Mouse (Mus musculus) naive thymus-derived CD4-positive, alpha-beta T cell, adult 2 months (primary cell): Measurements from ENCODE around the gene Ak1.

ENCODE experiments used
- DNase-seq: peaks from one replicate; pipeline ENCODE4 v3.0.0-alpha.2; 2011; ENCODE audit warnings: low read depth

Ak1 gene

DNA sequence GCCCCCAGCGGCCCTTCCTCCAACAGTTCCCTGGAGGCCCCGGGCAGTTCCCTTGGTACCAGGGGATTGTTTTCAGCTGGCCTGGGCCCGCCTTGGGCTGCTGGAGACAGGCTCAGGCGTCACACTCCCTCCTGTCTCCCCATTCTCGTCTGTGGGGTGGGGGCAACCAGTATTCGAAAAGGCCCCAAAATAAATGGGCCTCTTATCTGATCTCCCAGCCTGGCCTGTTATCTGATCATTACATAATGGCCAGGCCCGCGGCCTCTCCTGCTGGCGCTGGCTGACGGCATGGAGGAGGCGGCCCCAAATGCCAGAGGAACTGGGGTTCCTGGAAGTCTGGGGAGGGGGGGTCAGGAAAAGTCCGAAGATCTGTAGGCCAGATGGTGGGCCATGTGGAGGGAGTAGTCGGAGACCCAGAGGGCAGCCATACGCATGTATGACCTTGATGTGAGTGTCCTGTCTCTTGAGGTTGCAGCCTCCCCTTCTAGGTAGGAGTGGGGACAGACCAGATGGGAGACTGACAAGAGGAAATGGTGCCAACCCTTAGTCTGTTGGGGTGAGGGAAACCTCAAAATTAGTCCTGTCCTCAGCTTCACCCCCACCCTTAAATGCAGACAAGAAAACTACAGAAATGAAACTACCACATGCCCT, 33.3 kb downstream of the Ak1 start:
- no peak for DNase-seq

DNA sequence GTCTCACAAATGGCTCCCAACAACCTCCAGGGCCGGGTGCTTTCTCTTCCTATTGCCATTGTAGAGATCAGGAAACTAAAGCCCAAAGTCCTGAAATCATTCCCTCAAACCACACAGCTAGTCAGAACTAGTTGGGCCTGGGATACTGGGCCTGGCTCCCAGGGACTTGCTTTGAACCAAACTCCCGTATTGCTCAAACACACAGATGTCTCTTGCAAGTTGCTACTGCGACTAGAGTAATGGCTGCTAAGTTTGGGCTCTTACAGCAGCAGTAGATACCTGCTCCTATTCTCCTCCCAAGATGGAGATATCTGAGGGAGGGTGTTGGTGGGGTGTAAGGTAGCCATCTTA, 33.8 kb downstream of the Ak1 start:
- DNase-seq, result no peak

DNA sequence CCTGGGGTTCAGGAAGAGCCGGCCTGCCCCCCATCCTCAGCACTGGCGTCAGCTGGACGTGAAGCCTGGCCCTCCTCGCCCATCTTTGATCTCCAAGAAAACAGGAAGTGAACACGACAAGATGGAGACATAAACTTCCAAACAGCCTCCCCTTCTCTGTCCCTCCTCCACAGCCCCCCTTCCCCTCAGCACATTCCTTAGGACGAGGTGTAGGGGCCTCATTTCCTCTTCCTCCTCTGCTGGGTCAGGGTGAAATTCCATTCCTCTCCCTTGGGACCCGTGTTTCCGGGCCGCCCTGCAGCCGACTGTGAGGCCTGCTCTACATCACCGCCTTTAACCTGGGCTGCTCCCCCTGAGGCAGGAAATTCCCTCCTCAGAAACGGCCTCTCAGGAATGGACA, 34.3 kb downstream of the Ak1 start:
- no peak for DNase-seq

DNA sequence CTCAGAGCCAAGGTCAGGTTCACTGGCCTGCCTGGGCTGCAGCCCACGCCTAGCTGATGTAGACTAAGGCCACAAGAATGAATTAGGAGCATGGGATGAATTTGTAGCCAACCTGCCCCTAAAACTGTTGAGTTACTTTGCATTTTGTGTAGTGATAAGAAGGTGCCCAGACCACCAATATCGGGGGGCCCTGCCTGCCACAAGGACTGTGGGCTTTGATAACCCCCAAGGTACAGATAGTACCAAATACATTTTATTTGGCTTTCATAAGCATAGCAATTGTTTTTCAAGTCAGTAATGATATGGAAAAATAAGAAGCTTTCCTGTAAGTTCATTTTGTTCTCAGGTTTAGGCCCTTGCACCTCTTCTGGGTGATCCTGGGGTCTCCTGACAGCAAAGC, 37.3 kb downstream of the Ak1 start:
- no peak for DNase-seq

DNA sequence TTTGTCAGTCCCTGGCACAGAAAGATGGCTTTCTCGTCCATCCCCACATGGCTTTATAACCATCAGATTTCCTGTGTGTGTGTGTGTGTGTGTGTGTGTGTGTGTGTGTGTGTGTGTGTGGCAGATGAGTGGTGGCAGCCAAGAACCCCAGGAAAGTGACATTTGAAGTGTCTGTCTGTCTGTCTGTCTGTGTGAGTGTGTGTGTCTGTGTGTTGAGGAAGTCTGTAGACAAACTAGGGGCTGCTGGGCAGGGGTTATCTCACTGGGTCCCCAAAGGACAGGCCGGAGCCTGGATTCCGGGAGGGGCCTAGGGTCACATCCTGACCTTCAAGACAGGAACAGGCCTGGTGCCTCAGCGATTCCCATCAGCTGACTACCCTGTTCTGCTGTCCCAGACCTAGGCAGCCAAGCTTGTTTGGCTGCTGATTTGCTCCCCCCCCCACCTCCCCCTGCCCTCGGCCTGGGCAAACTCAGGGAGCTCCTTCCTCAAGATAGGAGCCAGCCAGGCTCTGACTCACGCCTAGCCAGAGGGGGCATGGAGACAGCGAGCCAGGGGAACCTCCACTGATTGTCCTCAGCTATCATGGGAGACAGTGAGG, 40.0 kb downstream of the Ak1 start:
- peak; percentile 24 for DNase-seq

DNA sequence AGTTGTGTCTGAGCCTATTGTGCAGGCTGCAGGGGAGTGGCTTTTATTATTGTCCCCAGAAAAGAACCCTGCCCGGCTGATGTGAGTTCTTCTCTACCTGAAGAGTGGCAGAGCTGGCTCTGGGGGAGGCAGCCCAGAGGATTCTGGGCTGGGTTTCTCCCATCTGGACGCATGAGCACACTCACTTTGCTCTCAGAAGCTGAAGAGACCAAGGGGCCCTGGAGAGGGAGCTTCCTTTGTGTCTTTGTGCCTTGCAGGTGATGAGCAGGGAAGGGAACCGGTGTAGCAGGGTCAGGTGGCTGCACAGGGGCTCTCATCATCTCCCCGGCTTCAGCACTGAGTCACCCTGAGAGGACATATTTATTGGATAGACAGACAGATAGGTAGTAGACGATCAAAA, 40.7 kb downstream of the Ak1 start:
- no peak for DNase-seq

DNA sequence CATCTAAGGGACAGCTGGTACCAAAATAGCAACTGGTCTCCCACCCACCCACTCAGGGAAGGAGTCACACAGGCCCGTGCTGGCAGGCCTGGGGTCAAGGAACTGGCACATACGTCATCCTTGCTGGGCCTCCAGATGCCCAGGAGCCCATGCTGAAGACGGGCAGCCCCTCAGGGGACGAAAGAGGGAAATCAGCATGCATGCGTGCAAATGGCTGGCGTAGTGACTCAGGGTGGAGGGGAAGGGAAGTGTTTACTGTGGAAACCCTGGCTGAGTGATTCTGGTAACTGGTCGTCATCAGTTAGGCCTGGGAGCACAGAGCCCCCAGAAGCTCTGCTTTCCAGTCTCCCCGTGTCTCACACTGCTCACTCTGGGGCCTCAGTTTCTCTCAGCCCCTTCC, 43.8 kb downstream of the Ak1 start:
- no peak for DNase-seq

DNA sequence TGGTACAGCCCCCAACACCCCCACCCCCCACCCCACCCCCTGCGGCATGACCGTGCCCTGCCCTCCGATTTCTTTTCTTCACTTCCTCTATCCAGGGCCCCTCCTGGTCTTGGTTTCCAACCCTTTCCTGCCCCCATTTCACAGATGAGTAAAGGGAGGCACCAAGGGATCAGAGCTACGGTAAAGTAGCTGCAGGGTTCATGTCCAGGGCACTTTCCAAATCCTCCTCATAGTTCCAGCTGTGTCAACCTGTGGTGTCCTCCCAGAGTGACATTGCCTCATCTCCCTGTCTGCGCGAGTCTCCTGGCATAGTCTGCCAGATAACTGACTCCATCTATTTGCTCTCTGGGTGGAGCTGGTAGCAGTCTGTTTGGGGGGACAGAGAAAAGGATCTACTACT, 44.3 kb downstream of the Ak1 start:
- DNase-seq, result no peak

DNA sequence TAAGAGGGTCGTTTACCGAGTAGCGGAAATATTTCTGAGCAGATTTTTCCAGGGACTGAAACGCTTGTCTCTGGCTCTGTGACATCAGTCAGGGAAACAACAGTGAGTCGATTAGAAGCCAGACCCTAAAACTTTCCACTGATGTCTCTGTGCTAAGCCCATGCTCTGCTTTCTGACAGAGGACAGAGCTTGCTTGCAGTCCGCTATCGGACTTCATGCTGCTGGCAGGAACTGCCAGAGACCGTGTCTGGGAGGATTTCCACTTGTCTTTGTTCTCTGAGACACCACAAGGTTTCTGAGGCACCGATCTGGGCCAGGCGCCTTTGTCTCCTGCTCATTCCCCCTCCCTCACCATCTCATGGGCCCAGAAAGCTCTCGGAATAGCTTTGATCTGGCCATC, 46.2 kb downstream of the Ak1 start:
- DNase-seq, result no peak

DNA sequence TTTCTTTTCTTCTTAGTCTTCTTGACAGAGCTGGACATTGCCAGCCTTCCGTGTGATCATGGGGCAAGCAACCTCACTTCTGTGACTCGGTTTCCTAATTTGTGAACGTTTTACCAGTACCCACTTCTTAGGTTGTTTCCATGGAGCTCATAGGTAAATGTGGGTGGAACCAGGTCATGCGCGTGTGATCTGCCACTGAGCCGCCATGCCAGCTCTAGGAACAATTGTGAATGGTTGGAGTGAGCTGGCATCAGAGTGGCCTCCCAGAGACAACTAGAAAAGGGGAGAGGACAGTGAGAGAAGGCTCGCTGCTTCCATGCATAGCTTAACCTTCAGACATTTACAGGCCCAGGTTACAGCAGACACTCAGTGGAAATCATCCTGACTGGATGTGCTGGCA, 46.6 kb downstream of the Ak1 start:
- DNase-seq, result no peak

DNA sequence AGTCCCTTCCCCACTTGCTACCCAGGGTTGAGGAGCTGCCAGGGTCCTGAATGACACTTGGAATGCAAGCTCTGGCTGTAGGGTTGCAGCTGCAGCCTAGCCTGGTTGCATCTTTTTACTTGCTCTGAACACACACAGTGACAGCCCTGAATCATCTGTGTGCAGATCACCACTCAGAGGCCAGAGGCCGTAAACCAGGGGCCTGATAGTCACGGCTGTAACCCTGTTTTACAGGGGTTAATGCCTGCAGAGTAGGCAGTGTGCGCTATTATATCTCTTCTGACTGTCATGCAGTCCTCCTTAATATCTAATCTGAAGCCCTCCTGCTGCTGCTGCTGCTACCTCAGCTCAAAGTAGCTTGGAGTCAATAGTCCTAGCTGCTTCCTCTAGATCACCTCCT, 48.3 kb downstream of the Ak1 start:
- DNase-seq, result no peak

DNA sequence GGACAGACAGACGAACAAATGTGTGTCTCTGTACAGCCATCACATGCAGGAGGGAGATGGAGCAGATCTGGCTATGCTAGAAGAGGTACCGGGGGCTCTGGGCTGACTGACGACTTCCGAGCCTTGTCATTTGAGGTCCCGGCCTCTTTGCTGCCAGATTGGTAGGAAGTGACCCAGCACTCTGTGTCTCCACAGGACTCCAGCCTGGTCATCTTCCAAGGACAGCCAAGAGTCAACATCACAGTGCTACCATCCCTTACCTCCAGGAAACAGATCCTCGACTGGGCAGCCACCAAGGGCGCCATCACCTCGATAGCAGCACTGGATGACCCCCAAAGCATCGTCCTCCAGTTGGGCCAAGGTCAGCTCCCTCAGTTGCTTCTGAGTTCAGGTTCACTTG, 49.6 kb downstream of the Ak1 start:
- DNase-seq, result no peak

DNA sequence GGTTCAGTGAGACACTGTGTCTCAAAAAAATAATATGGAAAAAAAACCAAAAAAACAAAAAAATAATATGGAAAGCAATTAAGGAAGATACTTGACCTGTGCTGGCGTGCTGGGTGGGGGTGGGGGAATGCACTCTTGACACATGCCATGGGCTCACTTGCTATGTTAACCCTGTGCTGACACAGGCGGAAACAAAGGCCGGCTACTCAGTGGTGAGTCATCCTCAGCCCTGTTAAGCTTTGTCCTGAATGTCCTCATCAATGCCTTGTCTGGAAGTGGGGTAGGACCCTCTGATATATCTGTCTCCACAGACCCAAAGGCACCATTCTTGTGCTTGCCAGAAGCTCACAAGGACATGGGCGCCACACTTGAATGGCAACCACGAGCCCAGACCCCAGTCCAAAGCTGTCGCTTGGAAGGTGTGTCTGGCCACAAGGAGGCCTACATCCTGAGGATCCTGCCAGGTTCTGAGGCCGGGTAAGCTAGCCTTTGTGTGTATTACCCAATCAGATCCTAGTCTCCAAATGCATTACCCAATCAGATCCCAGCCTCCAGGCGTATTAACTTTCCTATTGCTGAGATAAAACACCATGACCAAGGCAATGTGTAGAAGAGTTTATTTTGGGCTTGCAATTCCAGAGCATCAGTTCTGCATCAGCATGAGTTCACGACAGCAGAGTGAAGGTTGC, 50.5 kb downstream of the Ak1 start:
- DNase-seq, result no peak

DNA sequence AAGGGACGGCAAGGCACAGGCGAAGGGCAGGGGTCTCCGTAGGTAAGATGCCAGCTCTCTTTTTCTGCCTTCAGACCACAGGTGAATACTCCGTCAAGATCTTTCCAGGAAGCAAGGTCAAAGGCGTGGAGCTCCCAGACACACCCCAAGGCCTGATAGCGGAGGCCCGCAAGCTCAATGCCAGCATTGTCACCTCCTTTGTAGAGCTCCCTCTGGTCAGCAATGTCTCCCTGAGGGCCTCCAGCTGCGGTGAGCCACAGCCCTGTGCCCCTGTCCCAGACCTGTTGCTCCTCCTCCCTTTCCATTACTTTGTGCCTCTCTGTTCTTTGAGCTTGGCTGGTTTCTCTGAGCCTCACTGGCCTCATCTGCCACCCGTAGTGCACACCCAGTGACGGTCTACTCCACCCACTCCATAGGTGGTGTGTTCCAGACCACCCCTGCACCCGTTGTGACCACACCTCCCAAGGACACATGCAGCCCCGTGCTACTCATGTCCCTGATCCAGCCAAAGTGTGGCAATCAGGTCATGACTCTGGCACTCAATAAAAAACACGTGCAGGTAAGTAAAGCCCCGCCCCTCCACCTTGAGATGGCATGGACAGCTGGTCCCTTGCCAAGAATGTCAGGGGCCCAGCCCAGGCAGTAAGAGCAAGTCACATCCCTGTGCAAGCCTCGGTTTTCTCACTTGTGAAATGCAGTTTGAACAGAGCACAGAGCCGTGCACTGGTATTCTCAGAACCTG, 51.8 kb downstream of the Ak1 start:
- DNase-seq, result no peak

DNA sequence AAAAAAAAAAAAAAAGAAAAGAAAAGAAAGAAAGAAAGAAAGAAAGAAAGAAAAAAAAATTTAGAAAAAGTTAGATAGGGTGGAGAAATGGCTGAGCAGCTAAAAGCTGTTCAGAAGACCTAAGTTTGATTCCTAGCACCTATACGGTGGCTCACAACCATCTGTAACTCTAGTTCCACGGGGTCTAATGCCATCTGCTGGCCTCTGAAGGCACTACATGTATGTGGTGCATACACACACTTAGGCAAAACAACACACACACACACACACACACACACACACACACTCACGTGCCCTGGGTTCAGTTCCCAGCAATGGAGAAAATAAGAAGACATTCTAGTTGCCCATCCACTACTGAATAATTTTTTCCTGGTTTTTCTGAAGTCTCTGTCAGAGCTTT, 55.3 kb downstream of the Ak1 start:
- DNase-seq, result no peak

DNA sequence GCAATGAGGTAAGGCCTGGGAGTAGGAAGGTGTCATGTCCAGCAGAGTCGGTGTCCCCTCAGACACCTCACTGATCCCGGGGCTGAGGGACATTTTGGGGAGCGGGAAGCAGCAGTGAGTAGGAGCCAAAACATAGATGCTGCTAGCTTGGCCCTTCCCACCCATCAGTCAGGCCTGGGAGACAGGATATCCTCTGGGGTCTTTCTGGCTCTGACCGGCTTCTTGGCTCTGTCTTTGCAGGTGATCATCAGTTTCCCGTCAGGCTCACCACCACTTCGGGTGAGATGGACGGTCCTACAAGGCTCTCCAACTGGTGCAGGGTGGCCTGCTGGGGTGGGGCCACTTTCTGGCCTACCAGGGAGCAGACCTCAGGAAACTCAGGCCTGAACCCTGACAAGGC, 56.1 kb downstream of the Ak1 start:
- no peak for DNase-seq

DNA sequence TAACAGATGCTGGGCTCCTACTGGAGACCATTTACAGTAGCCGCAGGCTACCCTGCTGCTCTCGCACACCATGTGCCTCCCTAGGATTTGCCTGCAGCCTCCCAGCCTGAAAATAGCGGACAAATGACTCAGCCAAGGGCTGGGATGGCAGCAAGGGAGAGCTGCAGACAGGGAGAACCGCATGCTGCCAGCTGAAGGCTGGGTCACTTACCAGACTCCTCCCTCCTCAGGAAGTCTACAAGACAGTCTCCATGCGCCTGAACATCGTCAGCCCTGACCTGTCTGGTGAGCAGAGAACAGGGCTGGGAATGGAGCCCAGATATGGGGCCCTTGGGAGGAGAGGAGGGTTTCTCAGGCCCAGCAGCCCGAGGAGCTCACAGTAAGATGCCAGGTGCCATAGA, 58.5 kb downstream of the Ak1 start:
- DNase-seq, result no peak

DNA sequence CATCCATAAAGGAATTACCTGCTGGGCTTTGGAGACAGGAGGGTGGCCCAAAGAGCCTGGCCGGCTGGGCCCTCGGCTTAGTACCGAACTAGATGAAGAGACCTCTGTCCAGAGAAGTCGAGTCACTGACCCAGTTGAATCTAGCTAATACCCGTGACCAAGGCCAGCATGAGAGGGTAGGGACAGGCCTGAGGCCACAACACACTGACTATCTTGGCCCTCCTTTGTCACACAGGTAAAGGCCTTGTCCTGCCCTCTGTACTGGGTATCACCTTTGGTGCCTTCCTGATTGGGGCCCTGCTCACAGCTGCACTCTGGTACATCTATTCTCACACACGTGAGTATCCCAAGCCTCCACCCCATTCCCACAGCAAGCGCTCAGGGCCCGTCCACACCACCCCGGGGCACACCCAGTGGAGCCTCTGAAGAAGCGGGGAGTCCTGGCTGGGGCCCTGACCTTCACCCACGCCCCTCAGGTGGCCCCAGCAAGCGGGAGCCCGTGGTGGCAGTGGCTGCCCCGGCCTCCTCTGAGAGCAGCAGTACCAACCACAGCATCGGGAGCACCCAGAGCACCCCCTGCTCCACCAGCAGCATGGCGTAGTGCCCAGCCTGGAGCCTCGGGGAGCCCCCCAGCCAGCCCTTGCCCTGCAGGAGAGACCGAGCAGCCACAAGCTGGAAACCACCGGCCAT, 59.5 kb downstream of the Ak1 start:
- no peak for DNase-seq

DNA sequence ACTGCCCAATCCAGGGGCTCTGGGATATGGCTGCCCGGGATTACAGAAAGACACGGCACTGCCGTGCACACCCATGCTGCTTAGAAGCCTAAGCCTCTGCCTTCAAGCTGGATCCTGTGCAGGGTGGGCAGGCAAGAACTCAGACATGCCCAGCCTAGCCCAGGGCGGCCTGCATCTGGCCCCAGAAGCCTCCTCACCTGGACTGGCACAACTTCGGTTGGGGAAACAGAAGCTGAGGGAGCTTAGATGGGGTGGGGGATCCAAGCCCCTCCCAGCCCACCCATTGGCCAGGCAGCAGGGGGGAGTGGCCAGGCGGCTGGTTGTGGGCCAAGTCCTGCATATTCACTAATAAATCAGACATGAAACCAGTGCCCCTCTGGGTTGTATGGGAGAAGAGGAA, 60.2 kb downstream of the Ak1 start:
- no peak for DNase-seq

DNA sequence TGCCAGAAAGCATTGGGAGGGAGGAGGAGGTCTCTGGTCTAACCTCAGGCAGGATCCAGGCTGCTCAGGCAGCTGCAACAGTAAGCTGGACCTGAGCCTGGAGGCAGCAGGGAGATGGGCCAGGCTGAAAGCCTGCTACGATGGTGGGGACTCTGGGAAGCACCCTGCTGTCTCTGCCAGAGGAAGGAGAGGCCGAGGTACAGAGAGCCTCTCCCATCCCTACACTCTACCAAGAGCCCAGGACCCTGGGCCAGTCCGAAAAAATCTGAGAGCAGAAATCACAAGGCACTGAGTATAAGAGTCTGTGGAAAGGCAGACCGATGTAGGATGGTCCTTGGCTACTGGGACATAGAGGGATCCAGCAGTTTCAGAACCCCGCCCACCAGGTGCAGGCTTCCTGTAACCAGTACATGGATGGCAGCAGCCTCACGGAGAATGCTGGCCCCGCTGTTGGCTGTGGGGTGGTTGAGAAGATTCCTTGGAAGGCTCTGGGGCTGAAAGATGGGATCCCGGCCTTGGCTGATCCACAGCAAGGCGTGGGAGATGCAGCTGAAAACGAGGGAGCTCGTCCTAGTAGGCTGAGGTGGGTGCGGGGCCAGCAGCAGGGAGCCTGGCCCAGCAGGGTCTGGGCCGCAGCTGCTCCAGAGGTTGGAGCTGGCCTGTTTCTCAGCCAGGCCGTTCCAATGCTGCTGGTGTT, 61.3 kb downstream of the Ak1 start:
- DNase-seq, result no peak

DNA sequence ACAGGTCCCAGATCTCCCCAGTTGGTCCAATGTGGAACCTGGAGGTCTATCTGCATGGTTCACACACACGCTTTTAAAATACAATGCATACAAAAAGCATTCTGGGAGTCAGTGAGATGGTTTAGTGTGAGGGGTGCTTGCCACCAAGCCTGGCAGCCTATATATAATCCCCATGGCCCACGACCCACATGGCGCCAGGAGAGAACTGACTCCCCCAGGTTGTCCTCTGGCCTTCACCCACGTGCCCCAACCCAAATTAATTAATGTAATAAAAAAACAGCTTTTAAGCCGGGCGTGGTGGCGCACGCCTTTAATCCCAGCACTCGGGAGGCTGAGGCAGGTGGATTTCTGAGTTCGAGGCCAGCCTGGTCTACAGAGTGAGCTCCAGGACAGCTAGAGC, 62.1 kb downstream of the Ak1 start:
- DNase-seq, result no peak
